Mouse (Mus musculus) A20 (cell line): ENCODE data around the gene Hectd4.
A peak's percentile ranks its signal among the peaks of the same experiment; 100 is the strongest.

ENCODE experiments used
- DNase-seq: peaks from one replicate; pipeline ENCODE4 v3.0.0-alpha.2; 2011; ENCODE audit warnings: low read depth, low spot score

Gene Hectd4

DNA sequence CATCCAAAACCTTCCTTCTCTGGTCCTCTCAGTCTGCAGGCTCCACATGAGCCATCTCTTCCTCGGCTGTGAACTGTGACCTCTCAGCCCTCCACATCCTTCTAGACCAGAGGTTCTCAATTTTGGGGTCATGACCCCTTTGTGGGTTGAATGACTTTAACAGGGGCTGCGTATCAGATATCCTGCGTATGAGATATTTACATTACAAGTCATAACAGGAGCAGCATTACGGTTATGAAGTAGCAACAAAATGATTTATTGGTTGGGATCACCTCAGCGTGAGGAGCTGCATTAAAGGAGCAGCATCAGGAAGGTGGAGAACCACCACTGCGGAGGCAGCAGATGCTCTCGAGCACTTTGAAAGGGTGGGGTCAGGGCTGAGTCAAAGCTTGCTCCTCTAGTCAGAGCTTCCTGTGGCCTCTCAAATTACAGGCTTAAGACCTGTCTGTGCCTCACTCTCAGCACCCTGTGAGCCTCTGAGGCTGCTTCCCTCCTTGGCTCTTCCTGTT is 121.0 kb downstream of the Hectd4 start:
- no peak for DNase-seq

DNA sequence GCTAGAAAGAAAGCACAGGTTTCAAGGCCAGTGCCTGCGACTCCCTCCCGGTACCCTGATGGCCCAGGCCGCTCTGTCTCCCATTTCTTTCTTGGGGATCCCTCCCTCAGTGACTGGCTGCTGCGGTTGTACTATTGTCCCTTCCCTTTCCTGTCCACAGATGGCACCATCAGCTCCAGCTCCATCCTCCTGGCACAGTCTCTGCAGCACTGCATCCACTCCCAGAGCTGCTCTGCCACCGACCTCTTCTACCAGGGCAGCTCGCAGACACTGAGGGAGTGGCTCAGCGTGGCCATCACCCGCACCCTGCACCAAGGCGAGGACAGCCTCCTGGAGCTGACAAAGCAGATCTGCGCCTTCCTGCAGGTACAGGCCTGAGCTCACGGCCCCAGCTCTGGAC is 122.5 kb downstream of the Hectd4 start:
- DNase-seq: no peak

DNA sequence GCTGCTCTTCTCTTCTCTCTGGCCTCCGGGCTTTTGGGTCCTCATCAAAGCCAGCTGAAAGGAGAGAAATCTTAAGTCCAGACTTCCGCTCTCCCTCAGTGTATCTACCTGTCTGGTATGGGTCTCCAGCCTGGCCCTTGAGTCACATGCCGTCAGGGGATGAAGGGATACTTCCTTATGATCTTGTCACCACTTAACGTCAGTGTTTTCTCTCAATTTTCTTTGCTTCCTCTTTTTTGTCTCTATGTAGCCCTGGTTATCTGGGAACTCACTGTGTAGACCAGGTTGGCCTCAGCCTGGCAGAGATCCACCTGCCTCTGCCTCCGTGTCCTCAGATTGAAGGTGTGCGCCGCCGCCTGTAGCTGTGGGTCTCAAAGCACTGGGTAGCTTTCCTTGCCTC is 124.0 kb downstream of the Hectd4 start:
- DNase-seq: no peak

DNA sequence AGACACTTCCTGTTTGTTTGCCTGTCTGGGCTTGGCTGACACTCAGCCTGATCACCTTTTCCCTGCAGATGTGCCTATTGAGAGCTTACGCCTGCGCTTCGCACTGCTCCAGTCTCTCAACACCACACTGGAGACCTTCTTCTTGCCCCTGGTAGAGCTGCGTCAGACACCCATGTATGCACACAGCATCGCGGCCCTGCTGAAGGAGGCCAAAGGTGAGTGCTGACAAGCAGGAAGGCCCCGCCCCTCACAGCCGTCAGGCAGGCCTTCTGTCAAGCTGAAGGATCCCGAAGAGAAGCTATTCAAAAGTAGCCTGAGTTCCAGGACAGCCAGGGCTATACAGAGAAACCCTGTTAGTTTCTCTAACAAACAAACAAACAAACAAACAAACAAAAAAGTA is 139.2 kb downstream of the Hectd4 start:
- no peak for DNase-seq

DNA sequence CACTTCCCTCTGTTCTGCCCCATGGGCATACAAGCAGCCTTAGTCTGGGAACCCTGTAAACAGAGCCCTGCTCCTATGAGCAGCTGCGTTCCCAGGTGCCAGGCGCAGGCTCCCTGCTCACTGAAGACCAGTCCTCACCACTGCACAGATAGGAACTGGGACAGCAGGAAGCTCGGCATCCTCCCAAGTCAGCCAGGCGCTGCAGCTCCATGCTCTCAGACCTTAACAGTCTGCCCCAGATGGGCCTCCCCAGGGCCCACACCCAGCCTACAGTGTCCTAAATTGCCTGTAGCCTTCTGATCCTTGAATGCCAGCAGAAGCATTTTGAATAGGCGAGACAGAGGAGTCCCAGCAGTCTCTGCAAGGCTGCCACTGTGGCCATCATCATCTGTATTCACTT is 141.7 kb downstream of the Hectd4 start:
- DNase-seq: no peak

DNA sequence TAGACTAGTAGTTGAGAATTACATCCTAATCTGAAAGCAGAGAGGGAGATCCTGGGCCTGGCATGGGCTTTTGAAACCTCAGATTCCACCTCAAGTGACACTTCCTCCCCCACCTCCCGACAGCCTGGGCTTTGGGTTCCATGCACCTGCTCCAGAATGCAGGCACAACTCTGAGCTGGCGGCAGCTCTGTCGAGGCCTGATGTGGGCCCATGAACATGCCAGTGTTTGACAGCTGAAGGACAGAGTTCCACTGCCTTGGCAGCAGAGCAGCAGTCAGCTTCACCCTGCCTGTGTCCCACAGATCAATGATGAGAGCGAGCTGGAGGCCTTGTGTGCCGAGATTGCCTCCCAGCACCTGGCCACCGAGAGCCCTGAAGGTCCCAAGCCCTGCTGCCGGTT is 143.4 kb downstream of the Hectd4 start:
- no peak for DNase-seq

DNA sequence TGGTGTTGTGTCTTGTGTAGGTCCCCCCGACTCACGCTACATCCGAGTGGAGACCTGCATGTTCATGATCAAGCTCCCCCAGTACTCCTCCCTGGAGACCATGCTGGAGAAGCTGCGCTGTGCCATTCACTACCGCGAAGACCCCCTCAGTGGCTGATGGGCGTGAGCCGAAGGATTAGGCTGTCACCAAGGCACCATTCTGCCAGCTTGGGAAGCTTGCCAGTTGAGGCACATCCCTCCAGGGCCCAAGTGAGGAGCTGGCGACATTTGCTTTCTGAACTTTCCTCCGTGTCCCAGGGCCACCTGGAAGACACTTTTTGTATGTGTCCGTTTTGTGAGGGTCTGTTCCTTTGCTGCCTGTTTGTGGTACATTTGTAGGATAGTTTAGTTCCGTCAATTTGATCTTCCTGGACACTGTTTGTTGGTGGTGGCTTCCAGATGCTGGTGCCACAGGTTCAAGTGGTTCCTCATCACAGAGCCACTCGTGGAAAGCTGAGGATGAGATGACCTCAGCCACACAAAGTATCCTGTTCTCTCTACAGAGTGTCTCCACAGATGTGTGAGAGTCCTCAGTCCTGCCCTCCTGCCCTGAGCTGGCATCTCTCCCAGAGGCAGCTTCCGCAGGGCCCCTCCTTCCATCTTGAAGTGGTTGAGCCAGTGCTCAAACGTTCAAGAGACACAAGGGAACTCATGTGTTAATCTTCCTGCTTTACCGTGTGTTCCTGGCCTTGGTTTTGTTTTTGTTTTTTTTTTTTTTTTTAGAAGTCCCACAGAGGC is 146.6 kb downstream of the Hectd4 start:
- no peak for DNase-seq

DNA sequence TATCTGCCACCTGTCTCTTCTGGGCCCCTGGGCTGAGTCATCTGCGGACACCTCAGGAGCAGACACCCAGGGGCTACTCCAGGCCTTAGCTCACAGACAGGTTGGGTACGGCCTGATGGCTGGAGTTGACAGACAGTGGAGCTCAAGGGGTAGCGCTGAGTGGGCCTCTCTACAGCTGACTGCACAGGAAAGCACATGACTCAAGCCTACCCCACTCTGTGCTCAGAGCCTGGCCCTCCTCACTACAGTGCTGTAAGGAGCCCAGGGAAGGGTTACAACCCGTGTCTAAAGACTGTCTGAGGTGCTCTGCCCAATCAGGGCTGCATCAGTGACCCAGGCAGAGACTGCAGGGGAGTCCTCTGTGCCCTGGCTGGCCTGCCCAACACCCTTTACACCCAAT is 147.2 kb downstream of the Hectd4 start:
- DNase-seq: no peak

DNA sequence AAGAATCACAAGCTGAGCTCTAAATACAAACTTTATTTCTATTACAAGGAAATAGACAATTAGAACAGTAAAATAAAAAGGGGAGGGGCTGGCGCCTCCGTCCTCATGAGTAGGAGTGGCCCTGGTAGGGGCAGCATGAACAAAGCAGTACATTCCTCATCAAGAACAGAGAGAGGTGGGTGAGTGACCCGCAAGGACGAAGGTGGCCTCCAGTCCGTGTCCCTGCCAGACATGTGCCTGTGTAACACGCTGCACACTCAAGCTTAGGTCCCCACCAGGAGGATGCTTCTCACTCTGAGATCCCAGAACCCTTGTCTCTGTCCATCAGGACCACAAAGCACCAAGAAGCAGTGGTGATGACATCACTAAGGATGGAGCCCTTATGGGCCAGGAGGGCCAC is 151.7 kb downstream of the Hectd4 start:
- no peak for DNase-seq

DNA sequence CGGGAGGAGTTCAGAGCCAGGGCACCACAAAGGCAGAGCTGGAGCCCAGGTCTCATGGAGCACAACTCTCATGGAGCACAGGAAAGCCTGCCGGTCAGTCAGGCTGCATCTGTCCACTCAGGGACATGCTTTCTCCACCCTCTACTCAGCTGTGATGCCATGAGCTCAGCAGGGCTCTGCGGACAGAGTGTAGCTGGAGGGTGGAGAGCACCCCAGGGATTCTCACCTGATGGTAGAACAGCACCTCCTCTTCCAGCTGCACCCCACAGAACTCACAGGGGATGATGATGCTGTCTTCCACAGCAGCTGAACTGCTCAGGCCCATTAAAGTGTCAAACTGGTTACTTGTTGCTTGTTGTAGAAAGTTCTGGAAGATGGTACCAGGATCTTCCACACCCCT is 154.8 kb downstream of the Hectd4 start:
- no peak for DNase-seq

DNA sequence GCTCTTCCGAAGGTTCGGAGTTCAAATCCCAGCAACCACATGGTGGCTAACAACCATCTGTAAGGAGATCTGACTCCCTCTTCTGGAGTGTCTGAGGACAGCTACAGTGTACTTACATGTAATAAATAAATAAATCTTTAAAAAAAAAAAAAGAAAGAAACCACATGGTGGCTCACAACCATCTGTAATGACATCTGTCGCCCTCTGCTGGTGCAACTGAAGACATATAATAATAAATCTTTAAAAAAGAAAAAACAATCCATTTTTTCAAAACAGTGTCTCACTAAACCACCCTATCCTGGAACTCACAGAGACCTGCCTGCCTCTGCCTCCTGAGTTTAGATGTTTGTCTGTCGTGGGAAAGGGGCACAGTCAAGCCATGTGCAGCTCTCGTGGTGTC is 157.0 kb downstream of the Hectd4 start:
- DNase-seq: peak; percentile 66

DNA sequence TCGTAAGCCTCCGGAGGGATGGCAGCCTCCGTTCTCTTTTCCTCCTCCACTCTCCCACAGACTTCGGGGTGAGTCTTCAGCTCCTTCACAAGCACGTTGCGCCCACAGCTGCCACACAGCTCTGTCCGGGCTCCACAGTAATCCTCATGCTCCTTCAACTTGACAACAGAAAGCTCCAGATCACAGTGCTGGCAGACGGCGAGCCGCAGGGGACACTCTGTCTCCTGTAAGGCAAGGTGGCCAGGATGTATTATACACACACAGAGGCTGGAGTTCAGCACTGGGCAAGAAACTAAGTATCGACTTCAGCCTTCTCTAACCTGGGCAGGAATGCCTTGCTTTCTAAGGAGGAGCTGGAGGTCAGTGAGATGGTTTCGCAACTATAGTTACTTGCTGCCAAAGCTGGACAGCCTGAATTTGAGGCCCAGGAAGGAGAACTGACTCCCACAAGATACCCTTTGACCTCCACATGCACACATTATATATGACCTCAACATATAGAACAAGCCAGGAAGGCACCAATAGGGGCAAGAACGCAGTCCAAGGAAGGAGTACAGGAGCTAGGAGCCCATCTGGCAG is 158.7 kb downstream of the Hectd4 start:
- DNase-seq: no peak

DNA sequence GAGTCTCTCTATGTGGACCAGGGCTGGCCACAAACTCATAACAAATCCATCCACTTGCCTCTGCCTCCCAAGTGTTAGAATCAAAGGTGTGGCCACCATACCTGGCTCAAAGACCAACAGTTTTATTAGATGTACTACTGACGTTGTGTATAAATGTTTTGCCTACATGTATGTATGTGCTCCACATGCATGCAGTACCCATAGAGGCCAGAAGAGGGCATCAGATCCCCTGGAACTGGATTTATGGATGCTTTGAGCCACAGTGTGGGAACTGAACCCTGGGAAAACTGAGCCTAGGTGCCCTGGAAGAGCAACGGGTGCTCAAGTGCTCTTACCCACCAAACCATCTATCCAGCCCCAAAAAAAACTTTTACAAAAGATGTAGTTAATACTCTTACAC is 160.7 kb downstream of the Hectd4 start:
- peak; percentile 37 for DNase-seq

DNA sequence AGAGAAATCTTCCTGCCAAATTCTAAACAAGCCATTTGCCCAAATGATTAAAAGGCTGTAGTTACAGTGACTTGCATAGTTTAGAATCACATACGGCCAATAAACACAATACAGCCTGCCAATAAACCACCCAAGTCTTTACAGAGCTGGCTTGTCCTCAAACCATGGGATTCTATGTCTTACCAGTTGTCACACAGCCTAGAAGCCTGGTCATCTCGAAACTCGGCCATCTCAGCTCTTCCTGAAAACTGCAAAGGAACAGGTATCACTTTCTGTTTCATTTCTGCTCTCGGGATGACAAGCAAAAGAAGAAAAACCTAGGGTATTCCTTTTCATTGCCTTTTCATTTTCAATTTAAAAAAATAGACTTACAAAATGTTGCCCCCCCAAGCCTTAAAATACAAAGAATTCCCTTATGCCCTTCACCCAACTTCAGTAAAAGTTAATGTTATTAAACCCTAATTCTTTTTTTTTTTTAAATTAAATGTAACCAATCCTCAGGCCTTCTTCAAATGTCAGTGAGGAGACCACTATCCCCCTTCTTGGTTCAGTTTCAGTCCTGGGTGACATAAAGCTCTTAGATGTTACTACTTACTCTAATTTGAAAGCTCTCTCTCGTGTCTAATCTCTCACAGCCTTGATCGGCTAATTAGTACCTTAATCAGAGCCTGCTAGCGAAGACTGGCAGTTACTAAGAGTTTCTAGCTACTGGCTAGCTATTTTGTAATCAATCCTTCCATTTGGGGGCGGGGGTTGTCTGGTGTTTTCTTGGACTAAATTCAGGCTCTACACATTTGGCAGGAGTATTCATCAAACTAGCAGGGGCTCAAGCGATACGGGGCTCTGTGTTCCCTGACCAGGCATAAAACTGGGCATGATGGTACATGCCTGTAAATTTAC is 164.1 kb downstream of the Hectd4 start:
- peak; percentile 81 for DNase-seq

DNA sequence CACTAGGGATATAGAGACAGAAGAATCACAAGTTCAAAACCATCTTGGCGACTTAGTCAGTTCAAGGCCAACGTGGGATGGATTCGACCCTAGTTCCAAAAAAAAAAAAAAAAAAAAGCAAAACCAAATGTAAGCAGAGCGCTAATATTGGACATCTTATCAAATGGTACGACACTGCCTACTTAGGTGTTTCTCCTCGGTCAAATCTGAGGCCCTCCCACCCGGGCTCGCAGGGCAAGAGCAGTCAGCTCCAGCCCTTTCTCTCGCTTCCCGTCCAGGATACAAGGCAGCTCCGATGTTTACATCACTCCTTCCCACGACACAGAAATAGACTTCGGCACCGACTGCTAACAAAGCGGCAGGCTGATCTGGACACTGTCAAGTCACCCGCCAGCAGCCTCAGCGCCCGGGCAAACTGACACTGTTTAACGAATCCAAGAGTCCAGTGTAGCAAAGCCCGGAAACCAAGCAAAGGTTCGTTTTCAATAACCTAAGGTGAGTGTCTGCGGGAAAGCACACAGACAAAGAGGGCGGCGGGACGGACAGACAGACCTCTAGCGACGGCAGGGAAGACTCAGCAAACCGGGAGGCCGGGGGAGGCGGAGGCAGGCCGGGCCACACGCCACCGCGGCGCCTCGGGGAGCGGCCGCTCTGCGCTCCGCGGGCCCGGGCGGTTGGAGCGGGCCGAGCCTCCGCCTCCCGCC is 164.9 kb downstream of the Hectd4 start:
- DNase-seq: peak; percentile 76

DNA sequence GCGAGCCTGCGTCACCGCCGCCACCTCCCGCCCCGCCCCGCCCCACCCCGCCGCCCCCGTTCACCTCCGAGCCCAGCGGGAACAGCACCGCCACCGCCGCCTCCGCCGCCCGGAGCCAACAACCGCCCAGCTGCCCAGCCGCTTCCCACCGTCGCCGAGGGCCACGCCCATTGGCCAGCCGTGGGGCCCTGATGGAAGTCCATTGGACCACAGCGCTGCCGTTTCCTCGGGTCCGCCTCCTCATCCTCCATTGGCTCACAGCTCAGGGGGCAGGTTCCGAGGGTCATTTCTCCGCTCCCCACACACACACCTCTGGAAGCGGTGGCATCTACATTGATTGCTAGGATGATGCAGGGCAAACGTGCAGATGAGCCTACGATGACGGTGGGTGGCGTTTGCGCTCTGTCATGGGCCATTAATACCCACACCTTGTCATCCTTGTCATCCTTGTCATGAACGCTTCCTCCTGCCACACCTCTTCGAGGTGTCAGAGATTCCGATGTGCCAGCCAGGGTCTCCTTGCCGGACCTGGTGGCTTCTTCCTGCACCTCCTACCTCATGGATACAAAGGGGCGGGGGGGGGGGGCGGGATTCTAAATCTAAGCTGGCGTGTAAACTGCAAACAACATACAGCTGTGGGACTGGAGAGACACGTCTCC is 165.6 kb downstream of the Hectd4 start, which contains the start of gene Trafd1:
Gene Trafd1 (minus strand): TSS at position 172 of the 659 bp plus-strand sequence.
- peak; percentile 93 for DNase-seq

DNA sequence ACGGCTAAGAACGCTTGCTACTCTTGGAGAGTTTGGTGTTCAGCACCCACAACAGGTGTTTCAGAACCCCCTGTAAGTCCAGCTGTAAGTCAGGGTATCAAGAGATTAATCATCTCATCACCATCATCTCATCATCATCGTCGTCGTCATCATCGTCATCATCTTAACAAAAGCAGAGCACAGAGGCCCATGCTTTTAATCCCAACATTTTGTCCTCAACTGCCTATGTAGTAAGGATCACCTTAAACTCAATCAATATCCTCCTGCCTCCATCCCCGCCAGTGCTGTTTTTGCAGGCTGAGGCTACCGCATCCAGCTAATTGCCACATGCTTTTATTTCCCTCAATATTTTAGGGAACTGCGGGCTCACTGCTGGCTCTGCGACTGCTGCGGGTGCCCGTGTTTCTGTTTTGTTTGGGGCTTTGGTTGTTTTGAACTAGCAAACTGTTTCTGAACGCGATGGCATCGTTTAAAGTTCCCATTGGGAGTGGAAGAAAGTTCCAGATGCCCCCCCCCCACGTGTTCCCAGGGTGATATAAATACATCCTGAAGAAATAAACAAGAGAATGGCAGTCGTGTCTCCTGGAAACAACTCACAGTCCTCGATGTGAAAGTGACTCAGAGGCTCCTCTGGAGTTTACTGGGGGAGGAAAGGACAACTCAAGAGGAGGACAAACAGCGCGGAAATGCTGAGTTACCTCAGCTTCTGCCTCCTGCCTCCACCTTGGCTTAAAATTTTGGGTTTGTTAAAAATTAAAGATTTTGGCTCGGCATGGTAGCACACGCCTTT is 166.3 kb downstream of the Hectd4 start:
- DNase-seq: no peak

DNA sequence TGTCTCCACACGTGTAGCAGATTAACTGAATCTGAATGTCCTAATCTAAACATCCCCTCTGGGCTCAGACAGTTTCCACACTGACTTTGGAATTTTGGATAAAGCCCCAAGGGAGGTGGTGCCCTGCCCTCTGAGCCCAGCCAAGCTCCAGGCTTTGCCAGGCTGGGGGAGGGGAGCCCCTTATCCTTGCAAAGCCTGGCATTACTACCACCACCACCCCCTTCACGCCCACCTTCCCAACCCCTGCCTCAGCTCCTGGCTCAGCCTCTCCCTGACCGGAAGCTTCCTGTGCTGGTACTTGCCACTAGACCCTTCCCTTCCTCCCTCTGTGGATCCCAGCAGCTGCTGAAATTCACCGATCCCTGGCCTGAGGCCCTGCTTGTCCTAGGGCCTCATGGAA is 167.1 kb downstream of the Hectd4 start:
- no peak for DNase-seq

DNA sequence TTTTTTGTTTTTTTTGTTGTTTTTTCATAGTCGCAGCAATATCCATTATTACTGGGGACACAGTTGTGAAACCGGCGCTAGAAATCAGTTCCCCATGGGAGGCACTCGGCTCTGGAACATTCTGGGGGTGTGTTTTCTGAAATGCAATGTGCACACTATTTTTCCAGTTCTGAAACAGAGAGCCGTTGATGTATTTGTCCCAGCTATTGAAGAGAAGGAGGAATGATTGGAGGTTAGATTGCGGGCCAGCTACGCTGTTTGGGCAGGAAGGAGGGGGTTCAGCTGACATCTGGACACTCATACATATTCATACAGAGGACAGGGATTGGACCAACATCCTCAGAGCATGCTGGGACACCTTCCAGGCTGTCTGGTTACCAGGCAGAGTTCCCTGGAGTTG is 169.1 kb downstream of the Hectd4 start:
- DNase-seq: no peak

DNA sequence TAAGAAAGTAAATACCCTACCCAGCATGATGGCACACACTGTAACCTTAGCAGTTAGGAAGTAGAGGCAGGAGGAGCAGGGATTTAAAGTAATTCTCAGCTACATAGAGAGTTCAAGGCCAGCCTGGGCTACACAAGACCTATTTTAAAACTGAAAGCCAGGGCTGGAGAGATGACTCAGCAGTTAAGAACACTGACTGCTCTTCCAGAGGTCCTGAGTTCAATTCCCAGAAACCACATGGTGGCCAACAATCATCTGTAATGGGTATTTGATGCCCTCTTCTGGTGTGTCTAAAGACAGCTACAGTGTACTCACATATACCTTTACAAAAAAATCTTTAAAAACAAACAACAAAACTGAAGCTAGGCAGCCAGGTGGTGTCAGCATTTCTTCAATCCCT is 169.7 kb downstream of the Hectd4 start:
- DNase-seq: no peak
